Mouse (Mus musculus) hindbrain, postnatal 0 days (tissue): ENCODE measurements around the gene Rpl9. TPM values are rescaled to one million over a fixed set of nuclear protein-coding genes. Genes with fewer than 3 reads are reported as not detected.

Experiments used
- ATAC-seq: fragments of 200-750 bp; cut with Nextera tagmentation; 2 replicates; pipeline ENCODE4 v1.8.0; 2017; ENCODE audit warnings: mild to moderate bottlenecking, moderate TSS enrichment, moderate library complexity
- DNase-seq: peaks from one replicate; pipeline ENCODE4 v3.0.0-alpha.2; 2015; ENCODE audit warnings: low spot score
- H3K27ac ChIP-seq: fragments of 300-500 bp; sonication (generic); 2 replicates; pipeline ENCODE4 v1.5.1; 2014; ENCODE audit warnings: mild to moderate bottlenecking
- H3K27me3 ChIP-seq: fragments of 300-500 bp; sonication (generic); 2 replicates; pipeline ENCODE4 v1.6.1; 2014; ENCODE audit warnings: low read length, mixed read lengths; ENCODE audit not compliant: insufficient read depth
- H3K36me3 ChIP-seq: fragments of 300-500 bp; sonication (generic); 2 replicates; pipeline ENCODE4 v1.6.1; 2014; ENCODE audit warnings: low read length, mixed read lengths; ENCODE audit not compliant: insufficient read depth
- H3K4me1 ChIP-seq: fragments of 300-500 bp; sonication (generic); 2 replicates; pipeline ENCODE4 v1.6.1; 2014; ENCODE audit warnings: antibody characterized with exemption, low read length, mixed read lengths; ENCODE audit not compliant: insufficient read depth
- H3K4me2 ChIP-seq: fragments of 300-500 bp; sonication (generic); 2 replicates; pipeline ENCODE4 v1.6.1; 2014; ENCODE audit warnings: low read depth, mild to moderate bottlenecking, low read length, moderate library complexity, mixed read lengths
- H3K4me3 ChIP-seq: fragments of 300-500 bp; sonication (generic); 2 replicates; pipeline ENCODE4 v1.5.1; 2014; ENCODE audit warnings: low read length
- H3K9ac ChIP-seq: fragments of 300-500 bp; sonication (generic); replicated peaks from 2 replicates; pipeline ENCODE4 v1.6.1; 2014; ENCODE audit warnings: mild to moderate bottlenecking, low read length, moderate library complexity, mixed read lengths
- H3K9me3 ChIP-seq: fragments of 300-500 bp; sonication (generic); 2 replicates; pipeline ENCODE4 v1.6.1; 2016; ENCODE audit warnings: low read length, mixed read lengths
- CTCF ChIP-seq: IDR thresholded peaks from 2 replicates; pipeline ENCODE4 v1.5.1; 2016; ENCODE audit warnings: antibody characterized with exemption, control low read depth, low read depth
- WGBS: fragments of 180-500 bp; shearing (Covaris S2); extraction: QIAGEN DNeasy Blood & Tissue Kit; methylation state at CpG from one replicate; pipeline ENCODE4 v1.1.7; 2014; 5-methylcytosine and 5-hydroxymethylcytosine counted together
- polyA plus RNA-seq: library from polyadenylated mRNA; unstranded; fragments of >200 nt; fragmentation: Nextera tagmentation; extraction: Ambion mirVana; gene quantifications from 2 replicates; pipeline ENCODE4 v1.2.1, GENCODE M21; 2015
- total RNA-seq: library from RNA; depleted of rRNA; stranded (reverse); fragments of >200 nt; gene quantifications from 2 replicates; pipeline ENCODE4 v1.2.3, GENCODE M21; 2014

Gene Rpl9
- total and polyA plus RNA-seq, 2 experiments from 2014 or later = 640 to 890 TPM

GRCm38 (mm10) chr5:65428321-65428720, 37.1 kb upstream of the Rpl9 start:
- no peaks in the 10 kb centered on the region for H3K27me3 ChIP-seq
- TF ChIP-seq CTCF = no peak
- DNase-seq (no peak), ATAC-seq (no peak)
- WGBS = 52% methylated on average over 4 of the region's 4 CpGs
- H3K36me3 ChIP-seq = peaks cover 17% of the 10 kb centered on the region; the same call in 1 of the 2 replicates
- no peak overlapping the region for H3K9ac ChIP-seq
- no peak overlapping the region for H3K4me2 ChIP-seq
- H3K4me1 ChIP-seq = no peaks in the 10 kb centered on the region
- no peak overlapping the region for H3K4me3 ChIP-seq
- no peaks in the 10 kb centered on the region for H3K9me3 ChIP-seq
- H3K27ac ChIP-seq = no peak overlapping the region

- Histone ChIP-seq H3K4me2 (no peak overlapping the region), H3K36me3 (peaks cover 39% of the 10 kb centered on the region), H3K4me3 (no peak overlapping the region), H3K27ac (no peak overlapping the region), H3K4me1 (no peaks in the 10 kb centered on the region), H3K27me3 (no peaks in the 10 kb centered on the region), H3K9me3 (no peaks in the 10 kb centered on the region), H3K9ac (no peak overlapping the region)
- TF ChIP-seq CTCF = no peak
- ATAC-seq (no peak), DNase-seq (no peak)
- WGBS = 88% methylated on average over 5 of the region's 5 CpGs
Observed at GRCm38 (mm10) chr5:65425251-65425650, 34.0 kb upstream of the Rpl9 start.

- Histone ChIP-seq H3K27ac (no peak overlapping the region), H3K9me3 (no peaks in the 10 kb centered on the region), H3K36me3 (peaks cover 39% of the 10 kb centered on the region), H3K4me3 (no peak overlapping the region), H3K4me1 (no peaks in the 10 kb centered on the region), H3K27me3 (no peaks in the 10 kb centered on the region), H3K4me2 (no peak overlapping the region), H3K9ac (no peak overlapping the region)
- DNase-seq (no peak), ATAC-seq (no peak)
- 94% methylated on average over 6 of the region's 6 CpGs for WGBS
- TF ChIP-seq CTCF = no peak
Observed at GRCm38 (mm10) chr5:65424215-65424614, 33.0 kb upstream of the Rpl9 start.

- H3K9ac ChIP-seq = no peak overlapping the region
- 92% methylated on average over 8 of the region's 8 CpGs for WGBS
- no peak overlapping the region for H3K4me3 ChIP-seq
- ATAC-seq (no peak), DNase-seq (no peak)
- no peaks in the 10 kb centered on the region for H3K9me3 ChIP-seq
- H3K36me3 ChIP-seq = peaks cover 39% of the 10 kb centered on the region
- no peaks in the 10 kb centered on the region for H3K4me1 ChIP-seq
- TF ChIP-seq CTCF = no peak
- H3K4me2 ChIP-seq = no peak overlapping the region
- H3K27me3 ChIP-seq = no peaks in the 10 kb centered on the region
- no peak overlapping the region for H3K27ac ChIP-seq
Observed at GRCm38 (mm10) chr5:65422803-65423202, 31.6 kb upstream of the Rpl9 start.

GRCm38 (mm10) chr5:65420822-65421221, 29.6 kb upstream of the Rpl9 start:
- no peak for ATAC-seq

GRCm38 (mm10) chr5:65419136-65419535, 27.9 kb upstream of the Rpl9 start:
- no peak for ATAC-seq
- Histone ChIP-seq H3K4me3 (no peak overlapping the region), H3K4me2 (no peak overlapping the region), H3K9me3 (no peaks in the 10 kb centered on the region), H3K36me3 (peaks cover 39% of the 10 kb centered on the region), H3K4me1 (no peaks in the 10 kb centered on the region), H3K27ac (no peak overlapping the region), H3K9ac (no peak overlapping the region), H3K27me3 (no peaks in the 10 kb centered on the region)
- no peak for TF ChIP-seq CTCF
- WGBS = 69% methylated on average over 10 of the region's 10 CpGs
- no peak for DNase-seq

More at GRCm38 (mm10) chr5:65420822-65421221, 29.6 kb upstream of the Rpl9 start:
- WGBS = 88% methylated on average over 6 of the region's 6 CpGs
- Histone ChIP-seq H3K9me3 (no peaks in the 10 kb centered on the region), H3K27ac (no peak overlapping the region), H3K4me3 (no peak overlapping the region), H3K4me2 (no peak overlapping the region), H3K36me3 (peaks cover 48% of the 10 kb centered on the region), H3K27me3 (no peaks in the 10 kb centered on the region), H3K4me1 (no peaks in the 10 kb centered on the region), H3K9ac (no peak overlapping the region)
- no peak for TF ChIP-seq CTCF
- DNase-seq = no peak

- Histone ChIP-seq H3K27ac (peak overlapping the region; percentile 66), H3K9me3 (no peaks in the 10 kb centered on the region), H3K4me1 (no peaks in the 10 kb centered on the region), H3K36me3 (peaks cover 32% of the 10 kb centered on the region), H3K27me3 (no peaks in the 10 kb centered on the region), H3K4me3 (no peak overlapping the region), H3K4me2 (no peak overlapping the region), H3K9ac (0 out of 2 replicates have a peak overlapping the region, but pooled peaks have one; percentile 21)
- no peak for TF ChIP-seq CTCF
- WGBS = 25% methylated on average over 26 of the region's 26 CpGs
- peak; percentile 56 for DNase-seq
- ATAC-seq = peak; percentile 38; the same call in 1 of the 2 replicates
Observed at GRCm38 (mm10) chr5:65415653-65416458, 24.6 kb upstream of the Rpl9 start.
